Mouse (Mus musculus) lung, postnatal 25 days (tissue): ENCODE results near the gene Olfr918.
A peak's percentile ranks its signal among the peaks of the same experiment; 100 is the strongest.

Source experiments
- DNase-seq: peaks from one replicate; pipeline ENCODE4 v3.0.0; 2022; ENCODE audit warnings: low spot score

Olfr918 gene

GRCm38 (mm10) chr9:38674501-38674900 is at the start of gene Olfr918:
TSS of gene Olfr918 (minus strand) at chr9:38674601.
- no peak for DNase-seq

GRCm38 (mm10) chr9:38724044-38724443 is 49.6 kb upstream of the Olfr918 start:
- DNase-seq: no peak

- peak; percentile 4 for DNase-seq
Measured at GRCm38 (mm10) chr9:38718927-38719441, 44.6 kb upstream of the Olfr918 start.

- DNase-seq: peak; percentile 70
Measured at GRCm38 (mm10) chr9:38718102-38718501, 43.7 kb upstream of the Olfr918 start, which contains the start of gene Vwa5a. TSS of gene Vwa5a (plus strand) at chr9:38718268.

- DNase-seq: no peak
Measured at GRCm38 (mm10) chr9:38672887-38673286, 1.5 kb downstream of the Olfr918 start.

GRCm38 (mm10) chr9:38665742-38666141 is 8.7 kb downstream of the Olfr918 start, which contains the start of gene Olfr917:
TSS of gene Olfr917 (minus strand) at chr9:38665842.
- DNase-seq: no peak

GRCm38 (mm10) chr9:38659775-38660174 is 14.6 kb downstream of the Olfr918 start, which contains the start of gene Olfr916:
TSS of gene Olfr916 (minus strand) at chr9:38659875.
- no peak for DNase-seq

- DNase-seq: no peak
Measured at GRCm38 (mm10) chr9:38632406-38632805, 42.0 kb downstream of the Olfr918 start.
